9 mouse cellular contexts compared by ENCODE assay signal in the genomic region with DNA sequence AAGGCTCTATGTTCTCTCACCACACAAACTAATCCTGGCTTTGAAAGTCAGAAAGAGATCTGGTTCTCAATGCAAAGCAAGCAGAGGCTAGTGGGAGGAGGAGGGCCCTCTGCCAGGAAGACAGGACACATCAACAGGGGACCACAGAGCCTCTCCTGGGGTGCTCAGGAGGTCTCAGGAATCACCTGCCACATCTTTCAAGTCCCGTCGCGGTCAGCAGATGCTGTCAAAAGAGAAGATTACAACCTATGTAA. TPM values are rescaled to one million over a fixed set of nuclear protein-coding genes. Genes with fewer than 3 reads are reported as not detected.
DNase-seq lines count a peak whose midpoint lies in the region; ATAC-seq and TF ChIP-seq lines count a peak whose summit lies in the region.
"Had no signal": no experiment of that assay in that cellular context is flagged by ENCODE, and none has a peak within 500 bp of the region (broad histone marks: within the 10 kb centered on the region; RNA-seq: fewer than 3 reads in every experiment).

No protein-coding gene starts in this region.

- peak overlapping the region; percentile 28 for H3K4me3 ChIP-seq in heart, embryonic 12.5 days
- H3K4me3 ChIP-seq in CH12.LX (replicated peaks in 1 of 3; ENCODE audit: low read depth in 2 of 3, low read length in 2 of 3, poor library complexity in 1 of 3), result peak overlapping the region in 1 of 3 experiments; percentile 1
- H3K4me3 ChIP-seq in hindbrain, embryonic 11.5 days (ENCODE audit: low read depth, low read length), result no peak overlapping the region
- no peak overlapping the region for H3K4me3 ChIP-seq in liver, postnatal 0 days (ENCODE audit: low read depth, low read length)
- H3K4me3 ChIP-seq in gastrocnemius, adult 2 months, result no peak overlapping the region; the same call in 1 of the 2 replicates

- H3K36me3 ChIP-seq in heart, embryonic 12.5 days, result no peaks in the 10 kb centered on the region
- peaks cover 0 to 4% of the 10 kb centered on the region in 2 experiments for H3K36me3 ChIP-seq in CH12.LX (replicated peaks in 1 of 2; ENCODE audit: control insufficient read depth in 1 of 2, insufficient read depth in 1 of 2, low read length in 1 of 2)
- no peaks in the 10 kb centered on the region for H3K36me3 ChIP-seq in hindbrain, embryonic 11.5 days (ENCODE audit: control insufficient read depth, insufficient read depth, low read length)
- H3K36me3 ChIP-seq in liver, postnatal 0 days (replicated peaks; ENCODE audit: insufficient read depth, low read length), result no peaks in the 10 kb centered on the region

- no peaks in the 10 kb centered on the region; the same call in 1 of the 2 replicates for H3K79me2 ChIP-seq in CH12.LX (replicated peaks; ENCODE audit: control insufficient read depth, extremely low read depth, insufficient read depth, poor library complexity, severe bottlenecking)

- no peak for TF ChIP-seq CTCF in CH12.LX (conservative IDR thresholded peaks at IDR 0.05 in 1 of 2, IDR thresholded peaks at IDR 0.05 in 1 of 2; ENCODE audit: low read depth in 2 of 2, low read length in 2 of 2)
- no peak for TF ChIP-seq CTCF in liver, postnatal 0 days (IDR thresholded peaks at IDR 0.05; ENCODE audit: low read depth)
- no peak for TF ChIP-seq CTCF in gastrocnemius, adult 2 months (IDR thresholded peaks at IDR 0.05)

- in situ Hi-C loops in CH12.LX (cut with MboI; ENCODE audit: low pct_ligation_motif_present, low pct_unique_long_range_greater_than_20kb, low sequenced_read_pairs), result no loop called here

- peak overlapping the region; percentile 59 for H3K4me2 ChIP-seq in heart, embryonic 12.5 days
- peak overlapping the region; percentile 95 for H3K4me2 ChIP-seq in CH12.LX (ENCODE audit: insufficient read depth, low read depth, poor library complexity, severe bottlenecking)
- H3K4me2 ChIP-seq in hindbrain, embryonic 11.5 days (replicated peaks; ENCODE audit: low read depth, low read length), result no peak overlapping the region
- H3K4me2 ChIP-seq in liver, postnatal 0 days (ENCODE audit: low read depth, low read length), result peak overlapping the region; percentile 48

- H3K4me1 ChIP-seq in heart, embryonic 12.5 days (replicated peaks), result peaks cover 35% of the 10 kb centered on the region
- peaks cover 20 to 39% of the 10 kb centered on the region in 2 experiments for H3K4me1 ChIP-seq in CH12.LX (ENCODE audit: control insufficient read depth in 1 of 2, insufficient read depth in 2 of 2)
- no peaks in the 10 kb centered on the region for H3K4me1 ChIP-seq in hindbrain, embryonic 11.5 days (replicated peaks; ENCODE audit: control insufficient read depth, insufficient read depth, low read length)
- H3K4me1 ChIP-seq in liver, postnatal 0 days (ENCODE audit: insufficient read depth), result peaks cover 35% of the 10 kb centered on the region

- TF ChIP-seq EP300 in CH12.LX (IDR thresholded peaks at IDR 0.05; ENCODE audit: low read length), result no peak
- TF ChIP-seq EP300 in liver, postnatal 0 days (IDR thresholded peaks at IDR 0.05; ENCODE audit: low read depth), result no peak

- intact Hi-C loops in heart, postnatal 25 days (cut with DNase I), result no loop called here
- intact Hi-C loops in gastrocnemius, adult 2 months (cut with DNase I), result no loop called here

- TF ChIP-seq RAD21 in CH12.LX (IDR thresholded peaks at IDR 0.05; ENCODE audit: low read depth, low read length), result no peak

- dilution Hi-C loops in CH12.LX (cut with MboI; ENCODE audit: extremely low pct_ligation_motif_present, extremely low pct_unique_long_range_greater_than_20kb, low sequenced_read_pairs), result no loop called here

- no peaks in the 10 kb centered on the region for H3K27me3 ChIP-seq in heart, embryonic 12.5 days (replicated peaks)
- no peaks in the 10 kb centered on the region for H3K27me3 ChIP-seq in CH12.LX (replicated peaks)
- no peaks in the 10 kb centered on the region for H3K27me3 ChIP-seq in hindbrain, embryonic 11.5 days (ENCODE audit: control insufficient read depth, insufficient read depth, low read length)
- no peaks in the 10 kb centered on the region for H3K27me3 ChIP-seq in liver, postnatal 0 days (ENCODE audit: insufficient read depth, low read length)

- no peak for ATAC-seq in heart, embryonic 12.5 days (ENCODE audit: insufficient number of reproducible peaks, low FRiP score)
- ATAC-seq in hindbrain, embryonic 11.5 days (ENCODE audit: low FRiP score), result no peak
- no peak for ATAC-seq in liver, postnatal 0 days

- peak overlapping the region; percentile 59; the same call in 1 of the 2 replicates for H3K9ac ChIP-seq in heart, embryonic 12.5 days
- H3K9ac ChIP-seq in CH12.LX (ENCODE audit: insufficient read depth, low read depth), result peak overlapping the region; percentile 73
- H3K9ac ChIP-seq in hindbrain, embryonic 11.5 days (ENCODE audit: low read depth, low read length), result peak overlapping the region; percentile 15; the same call in 1 of the 2 replicates
- H3K9ac ChIP-seq in liver, postnatal 0 days (replicated peaks), result no peak overlapping the region

- 12% methylated on average over 3 of the region's 3 CpGs for whole genome bisulfite sequencing in heart, embryonic 12.5 days
- WGBS in hindbrain, embryonic 11.5 days, result 13% methylated on average over 3 of the region's 3 CpGs
- 26% methylated on average over 3 of the region's 3 CpGs for WGBS in liver, postnatal 0 days (ENCODE audit: insufficient replicate concordance)

- no peaks in the 10 kb centered on the region for H3K9me3 ChIP-seq in heart, embryonic 12.5 days (replicated peaks)
- H3K9me3 ChIP-seq in CH12.LX (replicated peaks; ENCODE audit: low read length), result peaks cover 2% of the 10 kb centered on the region
- H3K9me3 ChIP-seq in hindbrain, embryonic 11.5 days (ENCODE audit: control insufficient read depth, low read length), result no peaks in the 10 kb centered on the region
- no peaks in the 10 kb centered on the region for H3K9me3 ChIP-seq in liver, postnatal 0 days (ENCODE audit: low read length)

- no peak overlapping the region for H3K27ac ChIP-seq in heart, embryonic 12.5 days (ENCODE audit: poor library complexity, severe bottlenecking)
- peak overlapping the region; percentile 79 for H3K27ac ChIP-seq in CH12.LX (ENCODE audit: insufficient read depth, low read depth)
- no peak overlapping the region for H3K27ac ChIP-seq in hindbrain, embryonic 11.5 days (ENCODE audit: low read depth, low read length)
- peak overlapping the region; percentile 64 for H3K27ac ChIP-seq in liver, postnatal 0 days (ENCODE audit: low read depth)
- no peak overlapping the region for H3K27ac ChIP-seq in gastrocnemius, adult 2 months

- TF ChIP-seq POLR2A in CH12.LX (IDR thresholded peaks at IDR 0.05; ENCODE audit: low read depth, low read length), result 0 out of 2 replicates have a peak, but pooled peaks have one; percentile 17

- no peak for DNase-seq in heart, postnatal 25 days (ENCODE audit: low spot score)
- DNase-seq in CH12.LX (ENCODE audit: extremely low read depth), result peak; percentile 63
- DNase-seq in hindbrain, embryonic 11.5 days (ENCODE audit: low spot score), result no peak
- no peak for DNase-seq in liver, postnatal 0 days
- DNase-seq in layer of hippocampus, adult 9-10 months (ENCODE audit: low spot score), result no peak
- DNase-seq in thymus, adult 18-20 months, result no peak
- no peak for DNase-seq in gastrocnemius, adult 2 months
- DNase-seq: right cerebral cortex, postnatal 4 days had no signal

TF ChIP-seq in CH12.LX, 34 proteins besides CTCF, POLR2A, EP300 and RAD21 (continues in another document):
- TF ChIP-seq GABPA (IDR thresholded peaks at IDR 0.05; ENCODE audit: insufficient replicate concordance, low read depth, low read length) (no peak), SMC3 (IDR thresholded peaks at IDR 0.05; ENCODE audit: low read depth, low read length) (no peak), MAX (IDR thresholded peaks at IDR 0.05; ENCODE audit: low read length) (no peak), ETS1 (conservative IDR thresholded peaks at IDR 0.05; ENCODE audit: low read depth, low read length) (peak; percentile 16; the same call in 1 of the 2 replicates), ELF1 (IDR thresholded peaks at IDR 0.05; ENCODE audit: low read depth, low read length) (no peak), IRF4 (IDR thresholded peaks at IDR 0.05; ENCODE audit: low read depth, low read length) (no peak), ZMIZ1 (IDR thresholded peaks at IDR 0.05; ENCODE audit: low read depth, low read length) (no peak), NELFE (IDR thresholded peaks at IDR 0.05; ENCODE audit: low read depth, low read length) (no peak), USF2 (conservative IDR thresholded peaks at IDR 0.05; ENCODE audit: low read depth, low read length) (no peak), BHLHE40 (IDR thresholded peaks at IDR 0.05; ENCODE audit: low read depth, low read length) (peak; percentile 8; the same call in 1 of the 2 replicates), POLR2AphosphoS2 (IDR thresholded peaks at IDR 0.05; ENCODE audit: low read depth, low read length) (no peak), JUND (conservative IDR thresholded peaks at IDR 0.05; ENCODE audit: low read depth, low read length) (no peak), ZKSCAN1 (IDR thresholded peaks at IDR 0.05; ENCODE audit: borderline replicate concordance, low read depth, low read length) (no peak), KAT2A (IDR thresholded peaks at IDR 0.05; ENCODE audit: insufficient replicate concordance, low read length) (no peak), MYC (IDR thresholded peaks at IDR 0.05; ENCODE audit: low read depth, low read length) (no peak), MAZ (IDR thresholded peaks at IDR 0.05; ENCODE audit: low read depth, low read length) (no peak), UBTF (IDR thresholded peaks at IDR 0.05; ENCODE audit: low read depth, low read length) (no peak), USF1 (IDR thresholded peaks at IDR 0.05; ENCODE audit: low read depth, low read length) (no peak), MAFK (IDR thresholded peaks at IDR 0.05; ENCODE audit: insufficient replicate concordance, low read length) (no peak), NRF1 (IDR thresholded peaks at IDR 0.05; ENCODE audit: low read depth, low read length) (no peak), ZC3H11A (IDR thresholded peaks at IDR 0.05; ENCODE audit: low read depth, low read length) (no peak), MEF2A (IDR thresholded peaks at IDR 0.05; ENCODE audit: borderline replicate concordance, low read depth, low read length) (no peak), CHD2 (IDR thresholded peaks at IDR 0.05; ENCODE audit: low read length) (peak; percentile 51; the same call in 1 of the 2 replicates), MXI1 (IDR thresholded peaks at IDR 0.05; ENCODE audit: low read depth, low read length) (no peak)

RNA-seq across cellular contexts. Expression of a gene that starts 12.6 kb away (rescaled TPM):
- 28.9 and 29.6 TPM in 2 replicates for polyA plus RNA-seq in heart, embryonic 12.5 days (2016; fragmentation: Nextera tagmentation; extraction: Ambion mirVana)
- 10 to 100 TPM; 30.9 to 33.2 TPM for total RNA-seq in heart, postnatal 25 days (2021)
- total RNA-seq in CH12.LX (2012; rRNA removed) (17.1 TPM in 2 replicates), CH12.LX (2014; rRNA removed) (16.3 and 17.0 TPM in 2 replicates)
- 26.3 and 29.7 TPM in 2 replicates for polyA plus RNA-seq in CH12.LX (2012; ENCODE audit: insufficient read length, low read depth)
- 20.7 and 22.5 TPM in 2 replicates for polyA plus RNA-seq in hindbrain, embryonic 11.5 days (2014; fragmentation: Nextera tagmentation; extraction: Ambion mirVana)
- 13.1 and 13.5 TPM in 2 replicates for polyA plus RNA-seq in liver, postnatal 0 days (2015; fragmentation: Nextera tagmentation; extraction: Ambion mirVana)
- total RNA-seq in gastrocnemius, adult 2 months (2021), result 10 to 100 TPM; 22.9 to 29.6 TPM

Comparison
In these comparisons a context has a peak if more than half of its experiments do, and no peak if none do; other contexts are left out.
1. H3K27ac ChIP-seq: peak in CH12.LX (single experiment) and liver, postnatal 0 days (single experiment); none in heart, embryonic 12.5 days (single experiment), hindbrain, embryonic 11.5 days (single experiment) and gastrocnemius, adult 2 months (single experiment).